8 mouse cellular contexts compared by ENCODE assay signal in genomic region chr5:89704264-89704663, GRCm38 (mm10).
DNase-seq lines count a peak whose midpoint lies in the region; ATAC-seq and TF ChIP-seq lines count a peak whose summit lies in the region.

No protein-coding gene starts in this region.

- ATAC-seq in kidney, embryonic 16.5 days (ENCODE audit: low FRiP score, low TSS enrichment) = no peak
- ATAC-seq in intestine, embryonic 15.5 days = peak; percentile 59
- ATAC-seq in liver, embryonic 12.5 days = no peak

- H3K36me3 ChIP-seq in kidney, adult 2 months (ENCODE audit: control insufficient read depth, insufficient read depth, low read length) = no peaks in the 10 kb centered on the region
- H3K36me3 ChIP-seq in kidney, embryonic 16.5 days (ENCODE audit: insufficient read depth, low read length) = no peaks in the 10 kb centered on the region
- H3K36me3 ChIP-seq in intestine, embryonic 15.5 days = no peaks in the 10 kb centered on the region
- peaks cover 3% of the 10 kb centered on the region; the same call in 1 of the 2 replicates for H3K36me3 ChIP-seq in liver, embryonic 12.5 days

- H3K9me3 ChIP-seq in kidney, embryonic 16.5 days (ENCODE audit: low read length) = no peaks in the 10 kb centered on the region
- H3K9me3 ChIP-seq in intestine, embryonic 15.5 days = no peaks in the 10 kb centered on the region
- H3K9me3 ChIP-seq in liver, embryonic 12.5 days (replicated peaks) = no peaks in the 10 kb centered on the region

- H3K9ac ChIP-seq in kidney, embryonic 16.5 days (replicated peaks; ENCODE audit: low read length) = no peak overlapping the region
- no peak overlapping the region for H3K9ac ChIP-seq in intestine, embryonic 15.5 days
- no peak overlapping the region for H3K9ac ChIP-seq in liver, embryonic 12.5 days

- H3K4me3 ChIP-seq in kidney, adult 2 months (ENCODE audit: insufficient read depth, low read depth, low read length) = no peak overlapping the region
- no peak overlapping the region for H3K4me3 ChIP-seq in kidney, embryonic 16.5 days (ENCODE audit: low read length)
- H3K4me3 ChIP-seq in intestine, embryonic 15.5 days (replicated peaks) = no peak overlapping the region
- H3K4me3 ChIP-seq in liver, embryonic 12.5 days = no peak overlapping the region

- no peak for TF ChIP-seq CTCF in kidney, adult 2 months (conservative IDR thresholded peaks at IDR 0.05; ENCODE audit: insufficient read depth, insufficient read length, low read depth, low read length)

- no peak for TF ChIP-seq POLR2A in kidney, adult 2 months (IDR thresholded peaks at IDR 0.05; ENCODE audit: low read depth, low read length)

- 10% methylated on average over 1 of the region's 1 CpGs for WGBS in kidney, adult 2 months
- 43% methylated on average over 1 of the region's 1 CpGs for WGBS in kidney, embryonic 16.5 days
- 32% methylated on average over 1 of the region's 1 CpGs for WGBS in intestine, embryonic 15.5 days
- 50% methylated on average over 1 of the region's 1 CpGs for WGBS in liver, embryonic 12.5 days (ENCODE audit: insufficient replicate concordance)

- H3K4me2 ChIP-seq in kidney, embryonic 16.5 days (replicated peaks; ENCODE audit: low read depth, low read length) = no peak overlapping the region
- no peak overlapping the region for H3K4me2 ChIP-seq in intestine, embryonic 15.5 days (replicated peaks)
- H3K4me2 ChIP-seq in liver, embryonic 12.5 days = no peak overlapping the region

- no peak overlapping the region for H3K27ac ChIP-seq in kidney, adult 2 months (ENCODE audit: insufficient read depth, low read depth, low read length)
- H3K27ac ChIP-seq in kidney, embryonic 16.5 days (ENCODE audit: low read length) = no peak overlapping the region
- no peak overlapping the region for H3K27ac ChIP-seq in intestine, embryonic 15.5 days
- H3K27ac ChIP-seq in liver, embryonic 12.5 days = no peak overlapping the region

- DNase-seq in kidney, adult 2 months = peak; percentile 56
- DNase-seq in adrenal gland, adult 18-20 months (ENCODE audit: low spot score in 2 of 2) = peak; percentile 22 to 31
- DNase-seq in adrenal gland, postnatal 25 days = peak; percentile 53
- DNase-seq in lung, postnatal 25 days (ENCODE audit: low spot score) = peak; percentile 50
- no peak for DNase-seq in embryo, embryonic 10.5 days (ENCODE audit: low spot score)

- H3K27me3 ChIP-seq in kidney, adult 2 months (replicated peaks; ENCODE audit: control insufficient read depth, insufficient read depth, low read length) = no peaks in the 10 kb centered on the region
- H3K27me3 ChIP-seq in kidney, embryonic 16.5 days (ENCODE audit: insufficient read depth, low read length) = no peaks in the 10 kb centered on the region
- no peaks in the 10 kb centered on the region for H3K27me3 ChIP-seq in intestine, embryonic 15.5 days (replicated peaks)
- no peaks in the 10 kb centered on the region for H3K27me3 ChIP-seq in liver, embryonic 12.5 days (replicated peaks)

- no peaks in the 10 kb centered on the region for H3K4me1 ChIP-seq in kidney, adult 2 months (ENCODE audit: control insufficient read depth, insufficient read depth, low read length)
- peaks cover 5% of the 10 kb centered on the region; the same call in 1 of the 2 replicates for H3K4me1 ChIP-seq in kidney, embryonic 16.5 days (ENCODE audit: insufficient read depth, low read length)
- no peaks in the 10 kb centered on the region for H3K4me1 ChIP-seq in intestine, embryonic 15.5 days (replicated peaks)
- H3K4me1 ChIP-seq in liver, embryonic 12.5 days = no peaks in the 10 kb centered on the region
